Mouse (Mus musculus) embryonic facial prominence, embryonic 12.5 days (tissue): ENCODE data around the gene Osbpl8. TPM values are rescaled to one million over a fixed set of nuclear protein-coding genes. Genes with fewer than 3 reads are reported as not detected.
"Not testable (repeated sequence)": the region's sequence is repeated elsewhere in the genome, so short reads cannot be mapped to it uniquely, and the experiment has no call there.

Source experiments
- ATAC-seq: fragments of 200-750 bp; cut with Nextera tagmentation; 2 replicates; pipeline ENCODE4 v1.8.0; 2017; ENCODE audit not compliant: insufficient number of reproducible peaks, insufficient read depth, low FRiP score, low TSS enrichment
- H3K27ac ChIP-seq: fragments of 300-500 bp; sonication (generic); 2 replicates; pipeline ENCODE4 v1.5.1; 2016; ENCODE audit warnings: mild to moderate bottlenecking
- H3K27me3 ChIP-seq: fragments of 300-500 bp; sonication (generic); 2 replicates; pipeline ENCODE4 v1.6.1; 2016; ENCODE audit warnings: mild to moderate bottlenecking, moderate library complexity
- H3K36me3 ChIP-seq: fragments of 300-500 bp; sonication (generic); 2 replicates; pipeline ENCODE4 v1.6.1; 2016; ENCODE audit warnings: mild to moderate bottlenecking
- H3K4me1 ChIP-seq: fragments of 300-500 bp; sonication (generic); 2 replicates; pipeline ENCODE4 v1.6.1; 2016
- H3K4me2 ChIP-seq: fragments of 300-500 bp; sonication (generic); replicated peaks from 2 replicates; pipeline ENCODE4 v1.6.1; 2016; ENCODE audit warnings: mild to moderate bottlenecking, moderate library complexity
- H3K4me3 ChIP-seq: fragments of 300-500 bp; sonication (generic); 2 replicates; pipeline ENCODE4 v1.5.1; 2016; ENCODE audit warnings: mild to moderate bottlenecking
- H3K9ac ChIP-seq: fragments of 300-500 bp; sonication (generic); 2 replicates; pipeline ENCODE4 v1.6.1; 2016; ENCODE audit warnings: mild to moderate bottlenecking, moderate library complexity
- H3K9me3 ChIP-seq: fragments of 300-500 bp; sonication (generic); 2 replicates; pipeline ENCODE4 v1.6.1; 2016; ENCODE audit warnings: mild to moderate bottlenecking, moderate library complexity
- WGBS: fragments of 180-500 bp; shearing (Covaris S2); methylation state at CpG from one replicate; pipeline ENCODE4 v1.1.7; 2016; 5-methylcytosine and 5-hydroxymethylcytosine counted together
- polyA plus RNA-seq: library from polyadenylated mRNA; unstranded; fragments of >200 nt; fragmentation: Nextera tagmentation; extraction: Ambion mirVana; gene quantifications from 2 replicates; pipeline ENCODE4 v1.2.1, GENCODE M21; 2016

The Osbpl8 gene
- polyA plus RNA-seq, 1 experiment from 2014 or later: 16.2 TPM

- H3K27ac ChIP-seq: no peak overlapping the region
- H3K36me3 ChIP-seq: no peaks in the 10 kb centered on the region
- H3K9me3 ChIP-seq: no peaks in the 10 kb centered on the region
- ATAC-seq: no peak
- no peak overlapping the region for H3K4me3 ChIP-seq
- no peak overlapping the region for H3K4me2 ChIP-seq
- 53% methylated on average over 3 of the region's 3 CpGs for WGBS
- H3K27me3 ChIP-seq: no peaks in the 10 kb centered on the region
- no peaks in the 10 kb centered on the region for H3K4me1 ChIP-seq
- no peak overlapping the region for H3K9ac ChIP-seq
Observed at GRCm38 (mm10) chr10:111130872-111131271, 33.7 kb upstream of the Osbpl8 start.

GRCm38 (mm10) chr10:111133271-111133670 is 31.3 kb upstream of the Osbpl8 start:
- Histone ChIP-seq H3K27me3 (no peaks in the 10 kb centered on the region), H3K9me3 (no peaks in the 10 kb centered on the region), H3K4me2 (no peak overlapping the region), H3K27ac (no peak overlapping the region), H3K9ac (no peak overlapping the region), H3K36me3 (no peaks in the 10 kb centered on the region), H3K4me3 (no peak overlapping the region), H3K4me1 (no peaks in the 10 kb centered on the region)
- WGBS: 85% methylated on average over 5 of the region's 5 CpGs
- no peak for ATAC-seq

GRCm38 (mm10) chr10:111133936-111134335 is 30.6 kb upstream of the Osbpl8 start:
- ATAC-seq: no peak
- no peak overlapping the region for H3K27ac ChIP-seq
- no peaks in the 10 kb centered on the region for H3K36me3 ChIP-seq
- no peak overlapping the region for H3K4me2 ChIP-seq
- H3K9me3 ChIP-seq: no peaks in the 10 kb centered on the region
- no peak overlapping the region for H3K9ac ChIP-seq
- H3K27me3 ChIP-seq: no peaks in the 10 kb centered on the region
- H3K4me1 ChIP-seq: no peaks in the 10 kb centered on the region
- WGBS: 82% methylated on average over 8 of the region's 8 CpGs
- no peak overlapping the region for H3K4me3 ChIP-seq

DNA sequence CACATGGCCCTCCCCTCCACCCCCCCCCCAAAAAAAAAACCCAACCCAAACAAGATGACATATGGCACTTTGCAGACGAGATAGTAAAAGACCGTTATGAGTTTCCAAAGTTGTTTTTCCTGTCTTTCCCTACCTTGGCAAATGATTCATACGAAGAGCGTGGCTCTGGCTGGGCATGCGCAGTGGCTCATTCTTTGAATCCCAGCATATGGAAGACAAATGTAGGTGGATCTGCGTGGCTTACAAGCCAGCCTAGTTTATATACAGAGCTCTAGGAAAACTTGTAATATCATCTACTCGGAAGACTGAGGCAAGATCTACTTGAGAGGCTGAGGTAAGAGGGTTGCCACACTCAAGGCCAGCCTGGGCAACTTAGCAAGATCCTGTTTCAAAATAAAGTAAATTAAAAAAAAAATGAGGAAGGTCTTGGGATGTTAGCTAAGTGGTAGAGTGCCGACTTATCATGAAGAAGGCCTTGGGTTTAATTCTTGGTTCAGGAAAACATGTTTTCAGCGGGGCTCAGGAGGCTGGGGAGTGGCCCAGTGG is 30.1 kb upstream of the Osbpl8 start:
- Histone ChIP-seq H3K4me1 (no peaks in the 10 kb centered on the region), H3K4me3 (no peak overlapping the region), H3K9me3 (no peaks in the 10 kb centered on the region), H3K36me3 (no peaks in the 10 kb centered on the region), H3K9ac (no peak overlapping the region), H3K4me2 (no peak overlapping the region), H3K27me3 (no peaks in the 10 kb centered on the region), H3K27ac (no peak overlapping the region)
- no peak for ATAC-seq
- 91% methylated on average over 9 of the region's 9 CpGs for WGBS

DNA sequence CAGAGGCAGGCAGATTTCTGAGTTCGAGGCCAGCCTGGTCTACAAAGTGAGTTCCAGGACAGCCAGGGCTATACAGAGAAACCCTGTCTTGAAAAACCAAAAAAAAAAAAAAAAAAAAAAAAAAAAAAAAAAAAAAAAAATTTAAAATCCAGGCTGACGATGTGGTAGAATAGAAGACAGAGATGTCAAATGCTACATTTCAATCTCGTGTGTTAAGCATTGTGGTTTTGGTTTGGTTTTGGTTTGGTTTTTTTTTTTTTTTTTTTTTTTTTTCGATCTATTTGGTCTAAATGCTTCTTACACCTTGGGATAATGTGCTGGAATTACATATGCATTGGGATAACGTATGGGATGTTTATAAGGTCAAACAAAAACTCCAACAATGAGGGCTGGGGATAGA is 28.2 kb upstream of the Osbpl8 start:
- WGBS: 75% methylated on average over 5 of the region's 5 CpGs

DNA sequence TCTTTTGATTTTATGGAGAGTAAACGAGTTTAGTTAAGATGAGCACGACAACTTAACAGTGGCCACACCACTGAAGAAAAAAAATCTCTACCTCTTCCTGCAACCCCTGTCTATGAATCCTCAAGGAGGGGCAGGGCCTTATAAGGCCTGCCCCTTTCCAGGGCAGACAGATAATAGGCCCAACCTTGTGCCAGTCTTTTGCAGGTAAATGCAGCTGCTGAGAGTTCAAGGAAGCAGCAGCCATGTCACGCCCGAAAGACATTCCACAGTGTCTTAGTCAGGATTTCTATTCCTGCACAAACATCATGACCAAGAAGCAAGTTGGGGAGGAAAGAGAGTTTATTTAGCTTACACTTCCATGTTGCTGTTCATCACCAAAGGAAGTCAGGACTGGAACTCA is 26.6 kb upstream of the Osbpl8 start:
- H3K36me3 ChIP-seq: no peaks in the 10 kb centered on the region
- WGBS: 84% methylated on average over 4 of the region's 4 CpGs
- ATAC-seq: no peak
- no peak overlapping the region for H3K4me3 ChIP-seq
- no peak overlapping the region for H3K4me2 ChIP-seq
- H3K9me3 ChIP-seq: no peaks in the 10 kb centered on the region
- H3K27ac ChIP-seq: no peak overlapping the region
- no peaks in the 10 kb centered on the region for H3K27me3 ChIP-seq
- H3K9ac ChIP-seq: no peak overlapping the region
- H3K4me1 ChIP-seq: no peaks in the 10 kb centered on the region

More for the DNA sequence above, 28.2 kb upstream of the Osbpl8 start:
- H3K4me2 ChIP-seq, H3K4me1 ChIP-seq, ATAC-seq, H3K9me3 ChIP-seq, H3K9ac ChIP-seq, H3K27ac ChIP-seq, H3K4me3 ChIP-seq, H3K27me3 ChIP-seq, H3K36me3 ChIP-seq: not testable (repeated sequence)

- no peaks in the 10 kb centered on the region for H3K9me3 ChIP-seq
- no peak overlapping the region for H3K27ac ChIP-seq
- WGBS: 79% methylated on average over 1 of the region's 1 CpGs
- H3K36me3 ChIP-seq: no peaks in the 10 kb centered on the region
- no peak for ATAC-seq
- no peak overlapping the region for H3K4me3 ChIP-seq
- no peak overlapping the region for H3K9ac ChIP-seq
- H3K27me3 ChIP-seq: no peaks in the 10 kb centered on the region
- H3K4me2 ChIP-seq: no peak overlapping the region
- H3K4me1 ChIP-seq: no peaks in the 10 kb centered on the region
Observed at GRCm38 (mm10) chr10:111139170-111139569, 25.4 kb upstream of the Osbpl8 start.

GRCm38 (mm10) chr10:111139881-111140280 is 24.7 kb upstream of the Osbpl8 start:
- H3K9me3 ChIP-seq: no peaks in the 10 kb centered on the region
- no peak overlapping the region for H3K9ac ChIP-seq
- H3K36me3 ChIP-seq: no peaks in the 10 kb centered on the region
- no peak for ATAC-seq
- H3K27ac ChIP-seq: no peak overlapping the region
- H3K27me3 ChIP-seq: no peaks in the 10 kb centered on the region
- WGBS: 83% methylated on average over 5 of the region's 5 CpGs
- no peak overlapping the region for H3K4me3 ChIP-seq
- no peak overlapping the region for H3K4me2 ChIP-seq
- H3K4me1 ChIP-seq: no peaks in the 10 kb centered on the region

- Histone ChIP-seq H3K27me3 (no peaks in the 10 kb centered on the region), H3K4me3 (no peak overlapping the region), H3K36me3 (no peaks in the 10 kb centered on the region), H3K4me2 (no peak overlapping the region), H3K27ac (no peak overlapping the region), H3K9ac (no peak overlapping the region), H3K4me1 (no peaks in the 10 kb centered on the region), H3K9me3 (no peaks in the 10 kb centered on the region)
- ATAC-seq: no peak
- WGBS: 80% methylated on average over 11 of the region's 11 CpGs
Observed at GRCm38 (mm10) chr10:111144371-111144959, 20.1 kb upstream of the Osbpl8 start.

- H3K27me3 ChIP-seq: no peaks in the 10 kb centered on the region
- H3K36me3 ChIP-seq: no peaks in the 10 kb centered on the region
- no peak overlapping the region for H3K4me2 ChIP-seq
- H3K27ac ChIP-seq: no peak overlapping the region
- WGBS: 53% methylated on average over 5 of the region's 5 CpGs
- no peak for ATAC-seq
- no peaks in the 10 kb centered on the region for H3K9me3 ChIP-seq
- H3K4me3 ChIP-seq: no peak overlapping the region
- no peaks in the 10 kb centered on the region for H3K4me1 ChIP-seq
- no peak overlapping the region for H3K9ac ChIP-seq
Observed at GRCm38 (mm10) chr10:111149761-111150160, 14.8 kb upstream of the Osbpl8 start.

- Histone ChIP-seq H3K4me2 (no peak overlapping the region), H3K36me3 (no peaks in the 10 kb centered on the region), H3K9ac (no peak overlapping the region), H3K27me3 (no peaks in the 10 kb centered on the region), H3K4me1 (no peaks in the 10 kb centered on the region), H3K9me3 (no peaks in the 10 kb centered on the region), H3K4me3 (no peak overlapping the region), H3K27ac (no peak overlapping the region)
- no peak for ATAC-seq
- 97% methylated on average over 3 of the region's 3 CpGs for WGBS
Observed at GRCm38 (mm10) chr10:111155065-111155464, 9.5 kb upstream of the Osbpl8 start.

DNA sequence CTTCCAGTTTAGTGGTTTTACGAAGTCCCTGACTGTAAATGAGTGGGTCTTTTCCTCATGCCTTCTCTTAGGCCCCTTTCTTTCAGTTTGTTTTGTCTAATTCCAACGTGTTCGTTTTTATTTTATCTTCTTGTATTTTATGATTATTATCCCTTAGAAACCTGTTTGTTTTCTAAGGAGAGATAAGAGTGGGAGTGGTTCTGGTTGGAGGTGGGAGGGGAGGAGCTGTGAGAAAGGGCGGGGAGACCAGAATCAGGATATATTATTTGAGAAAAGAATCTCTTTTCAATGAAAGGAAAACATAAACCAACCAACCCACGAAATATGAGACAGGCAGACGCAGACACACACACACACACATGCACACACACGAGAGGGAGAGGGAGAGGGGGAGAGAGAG is 9.0 kb upstream of the Osbpl8 start:
- Histone ChIP-seq H3K9ac (no peak overlapping the region), H3K9me3 (no peaks in the 10 kb centered on the region), H3K4me2 (no peak overlapping the region), H3K4me3 (no peak overlapping the region), H3K27me3 (no peaks in the 10 kb centered on the region), H3K36me3 (no peaks in the 10 kb centered on the region), H3K4me1 (no peaks in the 10 kb centered on the region), H3K27ac (no peak overlapping the region)
- no peak for ATAC-seq
- WGBS: 59% methylated on average over 7 of the region's 7 CpGs
